In the genomic region with DNA sequence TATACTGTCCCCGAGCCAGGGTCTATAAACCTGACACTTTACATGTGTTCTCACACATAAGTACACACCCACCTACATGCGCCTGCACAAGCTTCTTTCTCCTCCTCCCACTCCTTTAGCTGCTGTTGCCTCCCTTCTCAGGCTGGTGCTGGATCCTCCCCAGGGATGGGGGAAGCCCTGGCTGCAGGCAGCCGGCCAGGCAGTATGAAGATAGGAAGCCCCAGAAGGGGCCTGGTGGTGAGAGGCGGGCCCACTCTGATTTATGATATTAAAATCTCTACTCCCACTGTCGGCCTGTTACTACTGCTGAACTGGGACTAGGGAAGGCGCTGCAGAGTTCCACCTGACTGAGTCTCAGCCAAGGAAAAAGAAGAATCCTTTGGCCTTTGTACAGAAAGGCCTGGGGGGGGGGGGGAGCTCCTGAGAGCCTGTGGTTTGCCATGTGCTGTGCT, we compare ENCODE assay signal across 8 mouse cellular contexts. TPM values are rescaled to one million over a fixed set of nuclear protein-coding genes. Genes with fewer than 3 reads are reported as not detected.
A peak's percentile ranks its signal among the peaks of the same experiment; 100 is the strongest.
DNase-seq lines count a peak whose midpoint lies in the region; ATAC-seq lines count a peak whose summit lies in the region.

No protein-coding gene starts in this region.

- peak overlapping the region; percentile 98 for H3K4me2 ChIP-seq in midbrain, embryonic 12.5 days (replicated peaks)

- H3K9ac ChIP-seq in midbrain, embryonic 12.5 days (replicated peaks): no peak overlapping the region

- WGBS in midbrain, embryonic 12.5 days: 41% methylated on average over 6 of the region's 6 CpGs

- peak overlapping the region; percentile 47; the same call in 1 of the 2 replicates for H3K27ac ChIP-seq in midbrain, embryonic 12.5 days (replicated peaks)

- peaks cover 11% of the 10 kb centered on the region; the same call in 1 of the 2 replicates for H3K36me3 ChIP-seq in midbrain, embryonic 12.5 days

- H3K4me1 ChIP-seq in midbrain, embryonic 12.5 days: peaks cover 47% of the 10 kb centered on the region

- intact Hi-C loops in heart, postnatal 10 days (cut with DNase I): no loop called here

- no peaks in the 10 kb centered on the region for H3K9me3 ChIP-seq in midbrain, embryonic 12.5 days

- peaks cover 44% of the 10 kb centered on the region for H3K27me3 ChIP-seq in midbrain, embryonic 12.5 days

- DNase-seq in urinary bladder, adult 2 months (ENCODE audit: low spot score): peak; percentile 21
- no peak for DNase-seq in urinary bladder, postnatal 36 days (ENCODE audit: low spot score in 2 of 2)
- peak; percentile 67 to 74 for DNase-seq in heart, postnatal 10 days
- peak; percentile 52 to 78 for DNase-seq in layer of hippocampus, postnatal 14 days (ENCODE audit: low spot score in 2 of 2)
- DNase-seq in cerebellum, postnatal 10 days: no peak
- DNase-seq in gastrocnemius, adult 8-10 months (ENCODE audit: low spot score in 2 of 2): no peak
- DNase-seq in urinary bladder, postnatal 25 days (ENCODE audit: low spot score): no peak

- no peak for ATAC-seq in midbrain, embryonic 12.5 days (ENCODE audit: low FRiP score, low read depth)

- H3K4me3 ChIP-seq in midbrain, embryonic 12.5 days: peak overlapping the region; percentile 50; the same call in 1 of the 2 replicates

RNA-seq across cellular contexts. Expression of a gene that starts 1.1 kb away (rescaled TPM):
- 7.4 and 10.6 TPM in 2 replicates for polyA plus RNA-seq in urinary bladder, adult 2 months (2012; rRNA removed)
- total RNA-seq in heart, postnatal 10 days (2021): 1 to 10 TPM; 5.7 to 7.6 TPM
- 1 to 10 TPM; 6.9 to 9.4 TPM for total RNA-seq in layer of hippocampus, postnatal 14 days (2021)
- 7.8 and 10.2 TPM in 2 replicates for polyA plus RNA-seq in midbrain, embryonic 12.5 days (2016; fragmentation: Nextera tagmentation; extraction: Ambion mirVana)
- total RNA-seq in gastrocnemius, adult 8-10 months (2022): under 1 TPM in 3 of 4 experiments, not detected in 1; 0.12 to 0.49 (median 0.32) TPM

RNA-seq across cellular contexts. Expression of a gene that starts 5.8 kb away (rescaled TPM):
- polyA plus RNA-seq in urinary bladder, adult 2 months (2012; rRNA removed): 73.3 and 91.1 TPM in 2 replicates
- total RNA-seq in heart, postnatal 10 days (2021): 100 to 1,000 TPM in 1 of 2 experiments, 10 to 100 TPM in 1; 97.5 to 111 TPM
- total RNA-seq in layer of hippocampus, postnatal 14 days (2021): 10 to 100 TPM; 72.3 to 80.9 TPM
- polyA plus RNA-seq in midbrain, embryonic 12.5 days (2016; fragmentation: Nextera tagmentation; extraction: Ambion mirVana): 101 and 102 TPM in 2 replicates
- 10 to 100 TPM; 44.9 to 48.1 (median 47.2) TPM for total RNA-seq in gastrocnemius, adult 8-10 months (2022)

RNA-seq across cellular contexts. Expression of a gene that starts 13.5 kb away (rescaled TPM):
- 79.5 and 82.0 TPM in 2 replicates for polyA plus RNA-seq in urinary bladder, adult 2 months (2012; rRNA removed)
- 100 to 1,000 TPM; 146 to 180 TPM for total RNA-seq in heart, postnatal 10 days (2021)
- 10 to 100 TPM; 74.0 to 75.7 TPM for total RNA-seq in layer of hippocampus, postnatal 14 days (2021)
- 70.3 and 76.3 TPM in 2 replicates for polyA plus RNA-seq in midbrain, embryonic 12.5 days (2016; fragmentation: Nextera tagmentation; extraction: Ambion mirVana)
- total RNA-seq in gastrocnemius, adult 8-10 months (2022): 10 to 100 TPM; 19.3 to 28.6 (median 25.4) TPM

RNA-seq across cellular contexts. Expression of a gene that starts 19.5 kb away (rescaled TPM):
- 1.4 and 1.5 TPM in 2 replicates for polyA plus RNA-seq in urinary bladder, adult 2 months (2012; rRNA removed)
- total RNA-seq in heart, postnatal 10 days (2021): under 1 TPM; 0.14 to 0.57 TPM
- under 1 TPM; 0.33 to 0.46 TPM for total RNA-seq in layer of hippocampus, postnatal 14 days (2021)
- 1.3 and 1.6 TPM in 2 replicates for polyA plus RNA-seq in midbrain, embryonic 12.5 days (2016; fragmentation: Nextera tagmentation; extraction: Ambion mirVana)
- total RNA-seq in gastrocnemius, adult 8-10 months (2022): under 1 TPM in 3 of 4 experiments, not detected in 1; 0.29 to 0.53 (median 0.34) TPM

RNA-seq across cellular contexts. Expression of a gene that starts 19.6 kb away (rescaled TPM):
- polyA plus RNA-seq in urinary bladder, adult 2 months (2012; rRNA removed): 155 and 156 TPM in 2 replicates
- 10 to 100 TPM; 84.2 to 92.6 TPM for total RNA-seq in heart, postnatal 10 days (2021)
- total RNA-seq in layer of hippocampus, postnatal 14 days (2021): 10 to 100 TPM; 82.2 to 93.7 TPM
- polyA plus RNA-seq in midbrain, embryonic 12.5 days (2016; fragmentation: Nextera tagmentation; extraction: Ambion mirVana): 196 and 198 TPM in 2 replicates
- 10 to 100 TPM; 71.9 to 80.9 (median 76.5) TPM for total RNA-seq in gastrocnemius, adult 8-10 months (2022)

Comparison
In these comparisons a context has a peak if more than half of its experiments do, and no peak if none do; other contexts are left out.
1. DNase-seq: peak in urinary bladder, adult 2 months (single experiment), heart, postnatal 10 days (2 of 2) and layer of hippocampus, postnatal 14 days (2 of 2); none in urinary bladder, postnatal 36 days (0 of 2), cerebellum, postnatal 10 days (0 of 2), gastrocnemius, adult 8-10 months (0 of 2) and urinary bladder, postnatal 25 days (single experiment).
2. RNA of a gene that starts 1.1 kb away (total RNA-seq): 6.9 to 9.4 TPM in layer of hippocampus, postnatal 14 days and 5.7 to 7.6 TPM in heart, postnatal 10 days; 0.12 to 0.49 TPM in gastrocnemius, adult 8-10 months; every median in the first group is over 4 times any median in the second.